Mouse (Mus musculus): ENCODE data around the gene Sigmar1. TPM values are rescaled to one million over a fixed set of nuclear protein-coding genes. Genes with fewer than 3 reads are reported as not detected.

Gene Sigmar1
- polyA plus RNA-seq, 1 experiment from 2014 or later, result 100 TPM

DNA sequence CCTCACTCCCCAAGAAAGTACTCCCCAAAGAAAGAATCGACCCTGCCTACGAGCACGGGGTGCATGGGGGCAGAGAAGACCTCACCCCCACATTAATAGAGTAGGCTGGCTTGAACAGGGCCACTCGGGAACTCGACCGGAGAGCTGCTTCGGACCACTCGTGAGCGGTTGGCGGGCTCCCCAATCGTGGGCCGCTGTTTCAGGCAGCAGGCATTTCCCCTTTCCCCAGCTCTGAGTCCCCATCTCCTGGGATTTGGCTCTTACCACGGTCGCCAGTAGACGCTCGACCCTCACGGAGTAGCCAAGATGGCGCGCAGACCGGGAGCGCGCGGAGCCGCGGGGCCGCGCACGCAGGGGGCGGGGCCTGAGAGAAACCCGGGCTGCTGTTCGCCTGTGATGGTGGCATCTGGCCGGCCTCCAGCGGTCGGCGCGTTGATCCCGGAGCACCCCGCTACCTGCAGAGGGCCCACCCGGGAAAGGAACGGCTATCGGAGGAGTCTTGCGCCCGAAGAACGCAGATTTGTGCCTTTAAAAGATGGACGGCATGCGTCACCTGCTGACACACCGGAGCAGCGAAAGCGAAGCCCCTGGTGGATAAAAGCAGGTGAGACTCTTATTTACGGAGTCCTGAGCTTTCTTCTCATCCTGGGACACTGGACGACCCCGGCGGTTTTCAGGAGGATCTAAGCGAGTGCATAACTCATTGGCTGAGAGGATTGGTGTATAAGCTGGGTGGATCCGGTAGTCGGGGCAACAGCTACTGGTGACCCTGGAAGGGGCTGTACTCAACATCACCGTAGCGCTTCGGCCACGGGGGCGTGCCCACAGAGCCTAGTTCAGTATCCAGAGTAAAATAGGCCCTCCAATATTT, 42.5 kb downstream of the Sigmar1 start, which contains the start of gene Rpp25l:
TSS of gene Rpp25l (minus strand) at position 338 of the 871 bp plus-strand sequence.
- WGBS, result under 1% methylated on average over 61 of the region's 61 CpGs
- peak; percentile 68 for ATAC-seq (ENCODE audit: low FRiP score, low TSS enrichment)
- Histone ChIP-seq H3K27me3 (ENCODE audit: insufficient read depth, low read length) (no peaks in the 10 kb centered on the region), H3K9me3 (ENCODE audit: low read length) (no peaks in the 10 kb centered on the region), H3K27ac (ENCODE audit: low read length) (peak within 1 kb of the TSS; percentile 56), H3K9ac (replicated peaks; ENCODE audit: low read length) (peak within 1 kb of the TSS; percentile 81), H3K36me3 (ENCODE audit: insufficient read depth, low read length) (peaks cover 20% of the 10 kb centered on the region; the same call in 1 of the 2 replicates), H3K4me3 (ENCODE audit: low read length) (peak within 1 kb of the TSS; percentile 67), H3K4me1 (ENCODE audit: insufficient read depth, low read length) (peaks cover 27% of the 10 kb centered on the region), H3K4me2 (replicated peaks; ENCODE audit: low read depth, low read length) (peak within 1 kb of the TSS; percentile 86)

DNA sequence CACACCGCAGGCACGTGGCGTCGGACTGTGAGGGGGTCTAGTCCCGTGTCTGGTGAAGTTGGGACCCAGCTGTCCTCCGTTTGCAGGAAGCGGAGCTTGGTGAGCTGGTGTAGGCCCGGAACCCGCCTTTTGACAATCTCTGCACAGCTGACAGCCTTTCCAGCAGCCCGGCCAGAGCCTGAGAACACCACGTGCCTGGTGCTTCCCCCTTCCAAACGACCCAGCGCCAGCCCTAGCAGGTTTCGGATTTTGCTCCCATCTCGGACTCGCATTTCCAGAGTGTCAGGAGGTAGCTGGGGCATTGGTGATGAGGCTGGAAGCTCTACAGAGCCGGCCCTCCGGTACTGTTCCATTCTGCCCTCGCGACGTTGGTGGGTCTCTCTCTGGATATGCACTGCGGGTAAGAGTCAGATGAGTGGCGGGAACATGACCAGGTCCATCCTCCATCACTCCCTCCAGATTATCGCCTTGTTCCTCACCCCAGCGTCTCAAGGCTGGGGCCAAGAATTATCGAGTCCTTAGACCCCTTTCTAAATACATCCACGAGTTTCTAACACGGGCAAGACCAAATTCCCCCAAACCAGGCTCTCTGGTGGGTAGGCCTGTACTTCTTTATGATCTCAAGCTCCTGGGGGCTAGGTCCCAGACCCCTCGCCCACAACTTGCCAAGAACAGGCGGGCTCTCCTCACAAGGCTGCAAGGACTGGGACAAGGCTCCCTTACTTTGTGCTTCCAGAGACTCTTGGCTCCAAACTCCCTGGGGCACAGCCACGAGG, 43.3 kb downstream of the Sigmar1 start:
- Histone ChIP-seq H3K9ac (replicated peaks; ENCODE audit: low read length) (peak overlapping the region; percentile 81), H3K4me1 (ENCODE audit: insufficient read depth, low read length) (peaks cover 33% of the 10 kb centered on the region), H3K4me3 (ENCODE audit: low read length) (peak overlapping the region; percentile 67), H3K36me3 (ENCODE audit: insufficient read depth, low read length) (peaks cover 11% of the 10 kb centered on the region; the same call in 1 of the 2 replicates), H3K27me3 (ENCODE audit: insufficient read depth, low read length) (no peaks in the 10 kb centered on the region), H3K27ac (ENCODE audit: low read length) (peak overlapping the region; percentile 56), H3K9me3 (ENCODE audit: low read length) (no peaks in the 10 kb centered on the region), H3K4me2 (replicated peaks; ENCODE audit: low read depth, low read length) (peak overlapping the region; percentile 86)
- WGBS, result 34% methylated on average over 31 of the region's 31 CpGs
- peak; percentile 13; the same call in 1 of the 2 replicates for ATAC-seq (ENCODE audit: low FRiP score, low TSS enrichment)

DNA sequence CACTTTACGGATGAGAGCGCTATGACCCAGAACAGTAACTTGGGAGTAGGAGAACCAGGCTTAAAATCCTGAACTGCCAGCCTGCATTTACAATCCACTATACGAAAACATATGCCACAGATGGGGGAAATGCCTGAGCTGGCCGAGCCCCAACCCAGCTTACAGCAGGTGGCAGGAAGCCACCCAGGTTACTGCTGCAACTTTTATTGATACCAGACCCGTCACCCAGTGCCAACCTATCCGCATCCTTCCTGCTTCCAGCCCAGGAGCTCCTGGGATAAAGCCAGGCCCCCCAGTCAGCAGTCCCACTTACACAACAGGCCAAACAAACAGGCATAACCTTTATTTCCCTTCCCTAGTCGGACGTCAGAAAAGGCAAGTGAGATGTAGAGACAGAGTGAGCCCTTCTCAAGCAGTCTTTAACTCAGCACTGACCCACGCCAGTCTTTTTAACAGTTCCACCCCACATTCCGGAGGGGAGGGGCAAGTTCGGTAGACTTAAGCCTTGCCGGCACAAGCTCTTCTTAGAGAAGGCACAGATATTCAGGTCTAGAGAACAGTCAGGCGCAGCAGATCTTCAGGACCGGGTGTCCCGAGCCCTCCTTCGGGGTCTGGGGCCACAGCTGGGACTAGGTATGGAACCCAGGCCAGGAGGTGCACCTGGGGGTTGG, 44.1 kb downstream of the Sigmar1 start:
- WGBS, result 80% methylated on average over 16 of the region's 16 CpGs
- no peak for ATAC-seq (ENCODE audit: low FRiP score, low TSS enrichment)

DNA sequence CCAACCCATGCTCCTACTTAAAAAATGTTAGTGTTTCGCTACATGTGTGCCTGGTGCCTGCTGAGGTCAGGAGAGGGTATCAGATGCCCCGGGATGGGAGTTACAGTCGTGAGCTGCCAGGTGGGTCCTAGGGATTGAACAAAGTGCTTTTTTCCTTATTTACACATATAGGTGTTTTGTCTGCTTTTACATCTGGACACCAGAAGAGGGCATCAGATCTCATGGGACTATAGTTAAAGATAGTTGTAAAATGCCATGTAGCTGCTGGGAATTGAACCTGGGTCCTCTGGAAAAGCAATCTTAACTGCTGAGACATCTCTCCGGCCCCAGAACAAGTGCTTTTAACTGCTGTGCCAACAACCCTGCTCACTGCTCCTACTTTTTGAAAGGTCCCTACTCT, 45.7 kb downstream of the Sigmar1 start:
- ATAC-seq (ENCODE audit: low FRiP score, low TSS enrichment), result no peak
- H3K27ac ChIP-seq (ENCODE audit: low read length), result no peak overlapping the region
- peaks cover 39% of the 10 kb centered on the region for H3K4me1 ChIP-seq (ENCODE audit: insufficient read depth, low read length)
- no peak overlapping the region for H3K4me2 ChIP-seq (replicated peaks; ENCODE audit: low read depth, low read length)
- no peaks in the 10 kb centered on the region for H3K36me3 ChIP-seq (ENCODE audit: insufficient read depth, low read length)
- WGBS, result 59% methylated on average over 4 of the region's 4 CpGs
- H3K9me3 ChIP-seq (ENCODE audit: low read length), result no peaks in the 10 kb centered on the region
- peaks cover 13% of the 10 kb centered on the region; the same call in 1 of the 2 replicates for H3K27me3 ChIP-seq (ENCODE audit: insufficient read depth, low read length)
- H3K9ac ChIP-seq (replicated peaks; ENCODE audit: low read length), result no peak overlapping the region
- no peak overlapping the region for H3K4me3 ChIP-seq (ENCODE audit: low read length)

More for the DNA sequence above, 44.1 kb downstream of the Sigmar1 start:
- H3K4me1 ChIP-seq (ENCODE audit: insufficient read depth, low read length), result peaks cover 39% of the 10 kb centered on the region
- H3K27me3 ChIP-seq (ENCODE audit: insufficient read depth, low read length), result no peaks in the 10 kb centered on the region
- 0 out of 2 replicates have a peak, but pooled peaks cover 6% of the 10 kb centered on the region for H3K36me3 ChIP-seq (ENCODE audit: insufficient read depth, low read length)
- H3K9ac ChIP-seq (replicated peaks; ENCODE audit: low read length), result peak overlapping the region; percentile 81
- peak overlapping the region; percentile 67 for H3K4me3 ChIP-seq (ENCODE audit: low read length)
- H3K4me2 ChIP-seq (replicated peaks; ENCODE audit: low read depth, low read length), result peak overlapping the region; percentile 86
- H3K27ac ChIP-seq (ENCODE audit: low read length), result no peak overlapping the region
- H3K9me3 ChIP-seq (ENCODE audit: low read length), result no peaks in the 10 kb centered on the region

DNA sequence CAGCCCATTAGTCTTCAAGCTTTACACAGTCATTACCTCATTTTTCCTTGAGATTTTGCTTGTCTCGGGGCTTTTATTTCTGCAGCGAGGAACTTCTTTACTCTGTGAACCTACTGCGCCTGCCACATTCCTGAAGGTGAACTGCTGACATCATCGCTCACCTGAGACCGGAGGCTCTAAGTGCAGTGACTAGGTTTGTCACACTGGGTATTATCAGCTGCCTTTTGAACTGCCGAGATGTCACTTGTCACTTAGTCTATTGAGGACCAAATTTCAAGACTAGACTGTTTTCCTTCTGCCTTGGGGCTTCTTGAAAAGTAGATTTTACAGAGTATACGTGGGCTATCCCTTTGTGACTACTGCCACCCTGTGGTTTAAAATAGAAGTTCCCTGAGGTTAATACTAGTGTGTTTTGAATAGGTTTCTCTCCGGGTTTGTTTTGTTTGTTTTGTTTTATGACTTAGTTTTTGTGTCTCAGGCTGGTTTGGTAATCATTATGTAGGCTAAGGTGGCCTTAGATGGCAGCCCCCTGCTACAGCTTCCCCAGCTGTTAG, 47.7 kb downstream of the Sigmar1 start:
- Histone ChIP-seq H3K27ac (ENCODE audit: low read length) (no peak overlapping the region), H3K36me3 (ENCODE audit: insufficient read depth, low read length) (no peaks in the 10 kb centered on the region), H3K4me1 (ENCODE audit: insufficient read depth, low read length) (peaks cover 31% of the 10 kb centered on the region), H3K4me3 (ENCODE audit: low read length) (no peak overlapping the region), H3K9me3 (ENCODE audit: low read length) (no peaks in the 10 kb centered on the region), H3K4me2 (replicated peaks; ENCODE audit: low read depth, low read length) (no peak overlapping the region), H3K27me3 (ENCODE audit: insufficient read depth, low read length) (peaks cover 14% of the 10 kb centered on the region; the same call in 1 of the 2 replicates), H3K9ac (replicated peaks; ENCODE audit: low read length) (no peak overlapping the region)
- 37% methylated on average over 8 of the region's 8 CpGs for WGBS
- ATAC-seq (ENCODE audit: low FRiP score, low TSS enrichment), result no peak

DNA sequence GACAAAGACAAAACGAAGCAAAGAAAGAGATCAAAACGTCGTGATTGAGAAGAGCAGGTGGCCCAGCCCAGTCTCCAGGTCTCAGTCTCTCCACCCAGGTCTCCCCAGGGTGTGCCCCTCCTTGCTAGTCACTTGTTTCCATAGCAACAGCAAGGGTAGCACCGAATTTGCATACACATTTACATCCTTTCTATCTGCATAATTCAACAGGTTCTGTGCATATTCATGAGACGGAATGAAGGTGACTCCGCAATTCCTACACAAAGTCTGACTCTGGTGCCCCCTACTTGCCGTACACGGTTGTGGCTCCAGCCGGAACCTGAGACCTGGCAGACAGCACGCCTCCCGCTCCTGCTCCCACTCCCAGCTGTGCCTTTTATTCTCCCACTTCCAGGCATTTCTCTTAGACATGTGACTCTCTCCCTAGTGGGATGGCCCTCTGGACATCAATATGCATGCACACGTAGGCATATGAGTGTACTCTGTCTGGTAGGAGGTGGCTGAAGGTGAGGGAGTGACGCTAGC, 48.9 kb downstream of the Sigmar1 start:
- peak; percentile 74 for ATAC-seq (ENCODE audit: low FRiP score, low TSS enrichment)
- Histone ChIP-seq H3K4me2 (replicated peaks; ENCODE audit: low read depth, low read length) (peak overlapping the region; percentile 40), H3K4me1 (ENCODE audit: insufficient read depth, low read length) (peaks cover 23% of the 10 kb centered on the region), H3K9ac (replicated peaks; ENCODE audit: low read length) (no peak overlapping the region; the same call in 1 of the 2 replicates), H3K36me3 (ENCODE audit: insufficient read depth, low read length) (no peaks in the 10 kb centered on the region), H3K4me3 (ENCODE audit: low read length) (no peak overlapping the region), H3K27me3 (ENCODE audit: insufficient read depth, low read length) (peaks cover 14% of the 10 kb centered on the region; the same call in 1 of the 2 replicates), H3K27ac (ENCODE audit: low read length) (no peak overlapping the region), H3K9me3 (ENCODE audit: low read length) (no peaks in the 10 kb centered on the region)
- 2% methylated on average over 13 of the region's 13 CpGs for WGBS

DNA sequence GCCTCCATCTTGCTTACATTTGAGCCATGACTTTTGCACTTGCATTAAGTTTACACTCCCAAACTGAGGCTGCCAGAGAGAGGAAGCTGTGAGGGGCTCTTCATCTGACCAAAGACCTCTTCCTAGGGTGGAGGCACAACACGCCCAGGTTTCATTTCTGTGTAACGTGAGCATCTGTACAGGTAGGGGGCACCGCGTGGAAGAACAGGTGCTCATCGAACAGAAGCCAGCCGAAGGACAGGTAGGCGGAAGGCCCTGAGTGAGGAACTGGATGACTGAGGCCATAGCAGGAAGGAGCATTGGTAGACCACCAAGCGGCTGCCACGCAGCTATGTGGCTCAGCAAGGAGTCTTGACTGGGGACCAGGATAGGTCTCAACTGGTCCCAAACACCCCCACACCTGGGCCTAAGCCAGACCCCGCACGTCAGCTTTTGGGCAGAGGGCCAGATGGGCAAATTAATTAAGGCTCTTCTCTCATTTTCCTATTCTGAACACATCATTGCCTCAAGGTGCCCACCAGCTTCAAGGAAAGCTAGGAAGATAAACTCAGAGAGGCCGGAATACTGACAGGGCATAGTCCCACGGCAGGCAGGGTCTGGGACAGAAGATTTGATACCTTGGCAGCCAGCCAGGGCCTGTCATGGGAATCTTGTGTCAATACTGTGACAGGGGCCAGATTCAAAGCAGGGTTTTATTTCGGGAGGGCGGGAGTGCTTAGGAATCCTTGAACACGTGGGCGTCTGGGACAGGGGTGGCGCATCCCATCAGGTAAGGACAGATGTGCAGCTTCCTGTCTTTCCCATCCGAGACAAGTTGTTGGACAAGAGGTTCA, 49.8 kb downstream of the Sigmar1 start:
- Histone ChIP-seq H3K27ac (ENCODE audit: low read length) (no peak overlapping the region), H3K4me2 (replicated peaks; ENCODE audit: low read depth, low read length) (no peak overlapping the region), H3K36me3 (ENCODE audit: insufficient read depth, low read length) (no peaks in the 10 kb centered on the region), H3K4me3 (ENCODE audit: low read length) (no peak overlapping the region), H3K9me3 (ENCODE audit: low read length) (no peaks in the 10 kb centered on the region), H3K4me1 (ENCODE audit: insufficient read depth, low read length) (peaks cover 14% of the 10 kb centered on the region; the same call in 1 of the 2 replicates), H3K27me3 (ENCODE audit: insufficient read depth, low read length) (peaks cover 14% of the 10 kb centered on the region; the same call in 1 of the 2 replicates), H3K9ac (replicated peaks; ENCODE audit: low read length) (no peak overlapping the region)
- no peak for ATAC-seq (ENCODE audit: low FRiP score, low TSS enrichment)
- WGBS, result 66% methylated on average over 19 of the region's 19 CpGs

DNA sequence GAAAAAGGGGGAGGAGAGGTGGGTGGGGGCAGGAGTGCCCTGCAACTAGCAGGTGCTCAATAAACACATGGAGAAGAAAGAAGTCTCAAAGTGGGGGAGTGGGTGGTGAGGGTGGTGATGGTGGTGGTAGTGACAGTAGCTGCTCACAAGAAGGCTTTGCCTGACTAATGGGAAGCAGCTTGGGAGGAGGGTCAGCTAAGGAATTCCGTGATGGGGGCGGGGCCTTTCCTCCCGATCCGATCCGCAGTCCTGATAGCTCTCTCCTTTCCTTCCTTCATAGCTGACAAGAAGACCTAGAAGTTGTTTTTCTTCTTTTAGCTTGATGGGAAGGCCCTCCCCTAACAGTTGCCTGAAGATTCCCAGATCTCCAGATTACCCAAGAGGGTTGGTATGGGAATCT, 51.3 kb downstream of the Sigmar1 start:
- H3K27ac ChIP-seq (ENCODE audit: low read length), result no peak overlapping the region
- H3K9me3 ChIP-seq (ENCODE audit: low read length), result no peaks in the 10 kb centered on the region
- H3K9ac ChIP-seq (replicated peaks; ENCODE audit: low read length), result no peak overlapping the region
- H3K27me3 ChIP-seq (ENCODE audit: insufficient read depth, low read length), result peaks cover 14% of the 10 kb centered on the region; the same call in 1 of the 2 replicates
- peaks cover 12% of the 10 kb centered on the region; the same call in 1 of the 2 replicates for H3K4me1 ChIP-seq (ENCODE audit: insufficient read depth, low read length)
- H3K36me3 ChIP-seq (ENCODE audit: insufficient read depth, low read length), result no peaks in the 10 kb centered on the region
- H3K4me3 ChIP-seq (ENCODE audit: low read length), result no peak overlapping the region
- no peak overlapping the region for H3K4me2 ChIP-seq (replicated peaks; ENCODE audit: low read depth, low read length)
- whole genome bisulfite sequencing, result 7% methylated on average over 5 of the region's 5 CpGs
- no peak for ATAC-seq (ENCODE audit: low FRiP score, low TSS enrichment)
